Mouse (Mus musculus): ENCODE data around the gene Zwint. TPM values are rescaled to one million over a fixed set of nuclear protein-coding genes. Genes with fewer than 3 reads are reported as not detected.
A peak's percentile ranks its signal among the peaks of the same experiment; 100 is the strongest.

Zwint gene
- total RNA-seq (2014; rRNA removed) (760 and 789 TPM in 2 replicates), polyA plus RNA-seq (2015; fragmentation: Nextera tagmentation; extraction: Ambion mirVana) (1,139 and 1,175 TPM in 2 replicates)

GRCm38 (mm10) chr10:72654270-72655016 is at the start of gene Zwint:
TSS of gene Zwint (plus strand) at chr10:72654845.
- peaks cover 11% of the 10 kb centered on the region for H3K4me1 ChIP-seq (ENCODE audit: insufficient read depth, low read length)
- no peak for TF ChIP-seq CTCF (IDR thresholded peaks at IDR 0.05; ENCODE audit: low read depth)
- H3K9ac ChIP-seq (replicated peaks; ENCODE audit: low read length) = peak within 1 kb of the TSS; percentile 95
- no peaks in the 10 kb centered on the region for H3K27me3 ChIP-seq (ENCODE audit: insufficient read depth, low read length)
- peak within 1 kb of the TSS; percentile 98 for H3K27ac ChIP-seq
- 2% methylated on average over 36 of the region's 36 CpGs for WGBS
- ATAC-seq (peak; percentile 99), DNase-seq (ENCODE audit: low spot score) (peak; percentile 99)
- no peaks in the 10 kb centered on the region for H3K9me3 ChIP-seq (ENCODE audit: low read length)
- peaks cover 18% of the 10 kb centered on the region for H3K36me3 ChIP-seq (ENCODE audit: insufficient read depth, low read length)
- peak within 1 kb of the TSS; percentile 83 for H3K4me2 ChIP-seq (ENCODE audit: low read depth, low read length)
- peak within 1 kb of the TSS; percentile 73 for H3K4me3 ChIP-seq (ENCODE audit: low read length)

GRCm38 (mm10) chr10:72613125-72613915 is 41.3 kb upstream of the Zwint start:
- 84% methylated on average over 5 of the region's 5 CpGs for WGBS
- Histone ChIP-seq H3K36me3 (ENCODE audit: insufficient read depth, low read length) (no peaks in the 10 kb centered on the region), H3K27me3 (ENCODE audit: insufficient read depth, low read length) (no peaks in the 10 kb centered on the region), H3K4me2 (ENCODE audit: low read depth, low read length) (no peak overlapping the region), H3K9ac (replicated peaks; ENCODE audit: low read length) (no peak overlapping the region), H3K4me1 (ENCODE audit: insufficient read depth, low read length) (no peaks in the 10 kb centered on the region), H3K4me3 (ENCODE audit: low read length) (no peak overlapping the region), H3K27ac (no peak overlapping the region), H3K9me3 (ENCODE audit: low read length) (no peaks in the 10 kb centered on the region)
- no peak for TF ChIP-seq CTCF (IDR thresholded peaks at IDR 0.05; ENCODE audit: low read depth)
- ATAC-seq (no peak), DNase-seq (ENCODE audit: low spot score) (no peak)

- 87% methylated on average over 2 of the region's 2 CpGs for WGBS
- H3K36me3 ChIP-seq (ENCODE audit: insufficient read depth, low read length) = no peaks in the 10 kb centered on the region
- no peak for TF ChIP-seq CTCF (IDR thresholded peaks at IDR 0.05; ENCODE audit: low read depth)
- no peaks in the 10 kb centered on the region for H3K27me3 ChIP-seq (ENCODE audit: insufficient read depth, low read length)
- no peak overlapping the region for H3K4me3 ChIP-seq (ENCODE audit: low read length)
- H3K9ac ChIP-seq (replicated peaks; ENCODE audit: low read length) = no peak overlapping the region
- no peak for DNase-seq (ENCODE audit: low spot score)
- H3K4me1 ChIP-seq (ENCODE audit: insufficient read depth, low read length) = no peaks in the 10 kb centered on the region
- no peak overlapping the region for H3K27ac ChIP-seq
- no peak overlapping the region for H3K4me2 ChIP-seq (ENCODE audit: low read depth, low read length)
- H3K9me3 ChIP-seq (ENCODE audit: low read length) = no peaks in the 10 kb centered on the region
- no peak for ATAC-seq
Observed at GRCm38 (mm10) chr10:72616153-72616552, 38.5 kb upstream of the Zwint start.

- no peaks in the 10 kb centered on the region for H3K9me3 ChIP-seq (ENCODE audit: low read length)
- H3K27ac ChIP-seq = no peak overlapping the region
- WGBS = 76% methylated on average over 2 of the region's 2 CpGs
- no peaks in the 10 kb centered on the region for H3K36me3 ChIP-seq (ENCODE audit: insufficient read depth, low read length)
- ATAC-seq (no peak), DNase-seq (ENCODE audit: low spot score) (no peak)
- H3K4me1 ChIP-seq (ENCODE audit: insufficient read depth, low read length) = no peaks in the 10 kb centered on the region
- H3K4me3 ChIP-seq (ENCODE audit: low read length) = no peak overlapping the region
- no peak overlapping the region for H3K4me2 ChIP-seq (ENCODE audit: low read depth, low read length)
- H3K27me3 ChIP-seq (ENCODE audit: insufficient read depth, low read length) = no peaks in the 10 kb centered on the region
- no peak overlapping the region for H3K9ac ChIP-seq (replicated peaks; ENCODE audit: low read length)
- no peak for TF ChIP-seq CTCF (IDR thresholded peaks at IDR 0.05; ENCODE audit: low read depth)
Observed at GRCm38 (mm10) chr10:72620527-72620926, 34.1 kb upstream of the Zwint start.

GRCm38 (mm10) chr10:72623561-72623960 is 31.1 kb upstream of the Zwint start:
- DNase-seq (ENCODE audit: low spot score) (peak; percentile 31), ATAC-seq (peak; percentile 76)
- Histone ChIP-seq H3K27ac (no peak overlapping the region), H3K4me2 (ENCODE audit: low read depth, low read length) (no peak overlapping the region), H3K4me1 (ENCODE audit: insufficient read depth, low read length) (no peaks in the 10 kb centered on the region), H3K9ac (replicated peaks; ENCODE audit: low read length) (no peak overlapping the region), H3K36me3 (ENCODE audit: insufficient read depth, low read length) (no peaks in the 10 kb centered on the region), H3K9me3 (ENCODE audit: low read length) (no peaks in the 10 kb centered on the region), H3K27me3 (ENCODE audit: insufficient read depth, low read length) (no peaks in the 10 kb centered on the region), H3K4me3 (ENCODE audit: low read length) (no peak overlapping the region)
- 59% methylated on average over 8 of the region's 8 CpGs for WGBS
- no peak for TF ChIP-seq CTCF (IDR thresholded peaks at IDR 0.05; ENCODE audit: low read depth)

GRCm38 (mm10) chr10:72634125-72634524 is 20.5 kb upstream of the Zwint start:
- Histone ChIP-seq H3K4me1 (ENCODE audit: insufficient read depth, low read length) (no peaks in the 10 kb centered on the region), H3K27ac (no peak overlapping the region), H3K9ac (replicated peaks; ENCODE audit: low read length) (no peak overlapping the region), H3K9me3 (ENCODE audit: low read length) (no peaks in the 10 kb centered on the region), H3K4me3 (ENCODE audit: low read length) (no peak overlapping the region), H3K36me3 (ENCODE audit: insufficient read depth, low read length) (no peaks in the 10 kb centered on the region), H3K4me2 (ENCODE audit: low read depth, low read length) (no peak overlapping the region), H3K27me3 (ENCODE audit: insufficient read depth, low read length) (no peaks in the 10 kb centered on the region)
- 75% methylated on average over 5 of the region's 5 CpGs for WGBS
- no peak for TF ChIP-seq CTCF (IDR thresholded peaks at IDR 0.05; ENCODE audit: low read depth)
- DNase-seq (ENCODE audit: low spot score) = no peak
- no peak for ATAC-seq
